Mouse (Mus musculus) heart, postnatal 0 days (tissue): ENCODE measurements around the gene Obsl1.

ENCODE experiments used
- CTCF ChIP-seq: IDR thresholded peaks from 2 replicates; pipeline ENCODE4 v1.5.1; 2016; ENCODE audit warnings: antibody characterized with exemption, control low read depth, low read depth
- EP300 ChIP-seq: IDR thresholded peaks from 2 replicates; pipeline ENCODE4 v1.6.1; 2016; ENCODE audit warnings: antibody characterized with exemption, low read depth

GRCm38 (mm10) chr1:75451900-75452299 is 54.4 kb downstream of the Obsl1 start:
- TF ChIP-seq EP300 (no peak), CTCF (no peak)
